Mouse (Mus musculus): ENCODE measurements at regions not wholly inside any gene's neighbourhood (a gene's known extent, or its start where the extent isn't known, plus 50 kb on each side); places are given as distances from the start of the nearest gene placed in this dataset.
"Not testable (repeated sequence)": the region's sequence is repeated elsewhere in the genome, so short reads cannot be mapped to it uniquely, and the experiment has no call there.

- no peak for DNase-seq (ENCODE audit: low spot score)
Observed at GRCm38 (mm10) chr2:129883417-129883816, 83.1 kb downstream of the Stk35 start.

DNA sequence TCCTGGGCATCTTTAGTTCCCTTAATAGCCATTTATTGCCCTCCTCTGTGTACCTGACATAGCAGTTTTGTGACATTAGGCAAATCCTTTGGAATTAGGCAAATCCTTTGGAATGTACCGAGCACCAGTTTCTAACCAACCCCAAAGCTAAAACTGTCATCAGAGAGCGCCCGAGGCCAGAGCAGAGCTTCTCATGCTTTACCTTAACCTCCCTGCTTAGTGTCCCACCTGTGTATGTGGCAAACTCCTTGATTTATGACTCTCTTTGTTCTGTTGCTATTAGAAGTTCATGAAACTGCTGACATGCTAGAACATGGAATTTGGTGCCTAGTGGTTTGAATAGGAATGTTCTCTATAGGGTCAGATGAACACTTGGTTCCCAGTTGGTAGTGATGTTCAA is 84.0 kb downstream of the Stk35 start:
- no peak for DNase-seq (ENCODE audit: low spot score)

DNA sequence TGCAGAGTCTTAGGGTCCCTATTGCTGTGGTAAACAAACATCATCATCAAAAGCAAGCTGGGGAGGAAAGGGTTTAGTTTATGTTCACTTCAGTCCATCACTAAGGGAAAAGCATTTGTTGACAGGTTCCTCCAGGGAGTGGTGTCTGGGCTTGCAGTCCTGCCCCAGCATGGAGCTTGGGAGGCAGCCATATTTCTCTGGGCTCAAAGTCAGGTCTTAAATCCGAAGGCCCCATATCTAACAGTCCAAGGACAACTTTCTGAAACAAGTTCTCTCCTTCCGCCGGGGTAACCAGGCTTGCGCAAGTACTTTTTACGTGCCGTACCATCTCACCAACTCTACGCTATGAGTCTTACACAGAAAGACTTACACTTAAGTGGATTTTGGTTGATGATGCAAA is 85.2 kb downstream of the Stk35 start:
- DNase-seq (ENCODE audit: low spot score) = peak; percentile 71

GRCm38 (mm10) chr2:129893231-129893630 is 92.9 kb downstream of the Stk35 start:
- DNase-seq (ENCODE audit: low spot score) = no peak

GRCm38 (mm10) chr2:129893832-129894231 is 93.5 kb downstream of the Stk35 start:
- DNase-seq (ENCODE audit: low spot score) = no peak

DNA sequence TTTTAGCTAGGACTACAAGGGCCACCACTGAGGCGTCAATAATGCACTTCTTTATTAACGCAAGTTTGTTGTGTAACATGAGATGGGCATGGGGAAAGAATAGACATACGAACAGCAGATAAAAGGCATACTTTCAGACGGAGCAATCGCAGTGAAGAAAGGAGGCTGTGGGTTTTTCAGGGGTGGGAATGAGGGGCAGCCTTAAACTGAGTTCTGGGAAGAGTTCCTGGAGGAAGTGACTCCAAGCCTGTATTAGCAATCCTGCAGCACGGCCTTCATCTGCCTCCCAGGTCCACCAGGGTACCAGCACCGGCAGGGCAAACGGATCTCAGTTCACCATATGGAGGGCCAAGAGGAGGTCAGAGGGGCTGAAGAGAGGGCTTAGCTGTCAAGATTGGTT is 94.6 kb downstream of the Stk35 start:
- no peak for DNase-seq (ENCODE audit: low spot score)

DNA sequence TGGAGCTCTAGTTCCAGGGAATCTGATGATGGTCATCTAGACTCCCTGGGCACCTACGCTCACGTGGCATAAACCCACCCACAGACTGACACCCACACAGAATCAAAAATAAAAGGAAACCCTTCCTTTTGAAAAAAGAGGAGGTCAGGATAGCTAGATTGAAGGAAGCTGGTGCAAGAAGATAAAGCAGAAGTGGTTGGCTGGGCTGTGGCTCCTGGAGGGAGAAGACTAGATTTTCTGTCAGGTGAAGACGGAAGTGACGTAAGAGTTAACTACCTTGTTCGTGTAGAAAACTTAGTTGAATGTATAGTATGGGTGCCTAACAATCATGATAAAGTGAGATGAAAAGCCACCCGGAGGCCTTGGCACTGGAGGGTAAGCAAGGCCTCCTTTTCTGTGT is 95.1 kb downstream of the Stk35 start:
- no peak for DNase-seq (ENCODE audit: low spot score)

DNA sequence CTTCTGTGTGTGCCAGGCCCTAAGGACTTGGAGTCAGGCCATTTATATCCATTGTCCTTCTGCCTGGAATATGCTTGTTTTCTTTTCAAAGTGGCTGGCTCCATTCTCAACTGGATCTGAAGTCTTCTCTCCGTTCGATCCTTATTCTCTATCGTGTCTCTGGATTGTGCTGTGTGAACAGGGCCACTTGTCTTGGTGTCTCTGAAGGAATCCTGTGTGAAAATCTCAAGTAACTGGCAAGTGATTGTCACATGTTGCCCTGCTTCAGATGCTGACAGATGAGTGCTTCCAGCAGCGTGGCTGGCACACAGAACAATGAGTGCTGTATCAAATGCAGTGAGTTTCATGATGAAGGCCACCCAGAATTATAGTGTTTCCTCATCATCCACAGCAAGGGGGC is 96.4 kb downstream of the Stk35 start:
- DNase-seq (ENCODE audit: low spot score) = no peak

DNA sequence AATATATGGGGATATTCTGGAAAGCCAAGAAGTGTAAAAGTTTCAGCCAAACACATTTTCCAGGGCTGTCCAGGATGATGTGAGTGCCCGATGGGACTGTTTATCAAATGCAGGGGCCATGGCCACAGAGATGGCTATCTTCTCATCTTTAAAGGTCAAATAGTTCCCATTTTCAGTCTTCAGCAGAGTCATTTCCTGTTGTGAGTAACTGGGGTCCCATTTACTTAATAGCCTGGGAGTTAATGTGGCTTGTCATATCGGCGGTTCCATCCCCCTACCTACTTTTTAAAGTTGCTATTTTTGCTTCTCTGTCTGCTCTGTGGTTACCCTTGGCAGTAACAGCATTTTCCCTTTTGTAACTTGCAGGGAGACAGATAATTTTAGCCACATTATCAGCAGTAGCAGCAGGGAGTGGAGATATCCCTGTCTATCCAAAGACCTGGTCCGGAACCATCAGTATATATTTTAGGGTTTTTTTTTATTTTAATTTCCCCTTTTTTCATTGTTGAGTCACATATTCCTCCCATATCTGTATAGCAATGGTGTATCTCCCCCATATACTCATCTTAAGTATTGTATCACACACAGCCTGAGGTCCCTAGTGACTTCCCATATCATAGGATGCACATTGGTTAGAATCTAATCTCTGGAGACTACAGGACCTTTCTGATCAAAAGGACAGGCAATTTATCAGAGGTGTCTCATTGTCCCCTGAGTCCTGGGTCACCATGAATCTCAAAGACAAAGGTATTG is 103.2 kb downstream of the Stk35 start:
- no peak for DNase-seq (ENCODE audit: low spot score)

DNA sequence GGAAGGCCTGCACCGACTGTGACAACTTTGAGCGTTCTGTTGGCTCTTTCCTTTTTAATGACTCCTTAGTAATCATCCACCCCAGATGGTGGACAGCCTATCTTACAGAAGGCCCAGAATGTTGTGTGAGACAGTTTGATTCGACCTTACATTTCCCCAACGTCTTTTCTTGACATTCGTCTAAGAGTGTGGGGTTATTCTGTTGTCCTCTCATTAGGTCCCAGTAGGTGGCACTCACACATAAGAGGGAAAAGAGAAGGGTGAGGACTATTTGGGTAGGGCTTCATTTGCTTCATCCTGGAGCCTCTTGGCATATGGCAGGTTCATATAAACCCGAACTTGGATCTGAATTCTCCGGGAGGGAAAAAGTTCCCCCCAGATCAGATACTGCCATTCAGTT is 104.4 kb downstream of the Stk35 start:
- DNase-seq (ENCODE audit: low spot score) = peak; percentile 26

DNA sequence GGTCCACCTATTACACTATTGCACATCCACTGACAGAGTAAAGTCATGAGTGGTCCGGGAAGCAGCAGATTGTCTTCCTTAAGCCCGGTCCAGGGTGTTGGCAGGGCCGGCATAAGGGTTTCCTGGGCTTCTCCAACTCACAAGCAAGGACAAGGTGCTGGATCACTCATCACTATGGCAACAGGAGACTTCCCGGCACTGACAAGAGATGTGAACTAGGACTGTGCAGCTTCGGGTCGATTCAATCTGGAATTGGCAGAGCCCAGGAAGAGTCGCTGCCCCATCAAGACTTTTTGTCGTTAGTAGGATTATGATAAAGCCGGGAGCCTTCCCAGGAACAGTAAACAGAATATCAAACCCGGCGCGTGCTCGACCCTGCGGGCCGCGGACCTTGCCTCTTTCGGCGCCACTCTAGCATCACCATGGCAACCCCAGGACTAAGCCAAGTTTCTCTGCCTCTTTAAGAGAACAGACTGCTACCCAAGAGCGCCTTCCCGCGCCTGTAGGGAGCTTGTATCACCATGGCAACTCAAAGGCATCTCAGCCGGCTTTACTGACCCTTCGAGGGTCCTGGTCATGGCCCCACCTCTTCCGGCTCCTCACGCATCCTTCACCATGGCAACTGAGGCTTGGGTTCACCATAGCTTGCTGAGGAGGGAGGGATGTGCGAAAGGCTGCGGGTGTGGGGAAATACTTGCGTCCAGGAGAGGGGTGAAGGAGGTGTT is 103.3 kb upstream of the Tgm3 start:
- no peak for DNase-seq (ENCODE audit: low spot score)

DNA sequence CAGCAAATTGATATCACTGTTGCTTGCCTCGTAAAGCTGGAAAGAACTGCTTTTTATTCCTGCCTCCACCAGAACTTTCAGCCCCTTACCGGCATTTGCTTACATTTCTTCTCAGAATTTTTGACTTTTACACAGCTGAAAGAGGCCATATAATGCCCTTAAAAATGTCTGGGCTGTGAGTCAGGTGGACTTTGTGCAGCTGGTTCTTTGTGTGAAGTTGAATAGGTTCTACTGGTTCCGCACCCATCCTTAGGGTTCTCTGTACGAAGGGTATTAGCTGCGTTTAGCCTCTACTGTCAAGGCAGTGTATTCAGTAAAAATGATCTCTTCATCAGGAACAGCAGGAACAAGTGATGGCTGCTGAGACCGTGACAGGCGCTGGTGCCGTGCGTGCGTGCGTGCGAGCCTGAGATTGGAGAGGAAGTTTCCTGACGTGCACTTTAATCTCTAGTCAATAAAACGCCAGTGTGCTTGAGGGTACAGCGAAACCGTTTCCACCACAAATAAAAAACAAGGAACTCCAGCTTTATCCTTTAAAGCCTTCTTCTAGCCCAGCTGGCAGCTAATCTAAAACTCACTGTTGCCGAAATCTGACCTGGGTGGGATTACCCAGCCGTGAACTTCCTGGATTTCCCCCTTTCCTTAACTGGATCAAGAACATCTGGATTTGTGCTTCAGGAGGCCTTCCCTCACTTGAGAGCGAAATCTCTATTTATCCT is 100.8 kb upstream of the Tgm3 start:
- no peak for DNase-seq (ENCODE audit: low spot score)

DNA sequence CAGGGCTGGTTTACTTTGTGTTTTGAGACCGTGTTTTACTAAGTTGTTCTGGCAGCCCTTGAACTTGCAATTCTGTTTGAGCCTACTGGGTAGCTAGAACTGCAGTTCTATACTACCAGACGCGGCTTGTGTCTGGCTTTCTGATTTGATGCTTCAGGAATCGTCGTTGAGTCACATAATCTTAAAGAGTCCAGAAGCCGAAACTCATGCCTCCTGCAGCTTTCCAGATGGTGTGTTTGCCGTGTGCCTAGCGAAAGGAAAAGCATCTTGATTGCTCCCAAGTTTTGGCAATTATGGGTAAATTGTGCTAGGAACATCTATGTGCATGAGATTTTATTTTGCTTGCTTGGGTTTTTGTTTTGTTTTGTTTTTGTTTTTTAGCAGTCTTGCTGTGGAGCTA is 99.6 kb upstream of the Tgm3 start:
- no peak for DNase-seq (ENCODE audit: low spot score)

- DNase-seq (ENCODE audit: low spot score) = no peak
Observed at GRCm38 (mm10) chr2:129914261-129914660, 97.9 kb upstream of the Tgm3 start.

GRCm38 (mm10) chr2:129916411-129916810 is 95.7 kb upstream of the Tgm3 start:
- DNase-seq (ENCODE audit: low spot score) = no peak

GRCm38 (mm10) chr2:129918141-129918790 is 93.9 kb upstream of the Tgm3 start:
- DNase-seq (ENCODE audit: low spot score) = no peak

GRCm38 (mm10) chr2:129919551-129919950 is 92.6 kb upstream of the Tgm3 start:
- no peak for DNase-seq (ENCODE audit: low spot score)

DNA sequence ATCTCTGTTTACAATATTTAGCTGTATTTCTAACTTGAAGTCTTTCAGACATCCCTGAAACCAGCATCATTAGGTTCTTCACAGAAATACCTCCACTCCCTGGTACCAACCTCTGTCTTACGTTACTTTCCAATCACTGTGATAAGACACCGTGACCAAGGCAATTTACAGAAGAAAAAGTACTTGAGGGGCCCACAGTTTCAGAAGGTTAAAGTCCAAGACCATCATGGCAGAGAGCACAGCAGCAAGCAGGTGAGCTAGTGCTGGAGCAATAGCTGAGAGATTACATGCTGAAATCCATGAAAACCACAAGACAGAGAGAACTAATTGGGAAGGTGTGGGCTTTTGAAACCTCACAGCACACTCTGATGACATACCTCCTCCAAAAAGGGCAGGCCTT is 84.9 kb upstream of the Tgm3 start:
- DNase-seq (ENCODE audit: low spot score) = no peak

DNA sequence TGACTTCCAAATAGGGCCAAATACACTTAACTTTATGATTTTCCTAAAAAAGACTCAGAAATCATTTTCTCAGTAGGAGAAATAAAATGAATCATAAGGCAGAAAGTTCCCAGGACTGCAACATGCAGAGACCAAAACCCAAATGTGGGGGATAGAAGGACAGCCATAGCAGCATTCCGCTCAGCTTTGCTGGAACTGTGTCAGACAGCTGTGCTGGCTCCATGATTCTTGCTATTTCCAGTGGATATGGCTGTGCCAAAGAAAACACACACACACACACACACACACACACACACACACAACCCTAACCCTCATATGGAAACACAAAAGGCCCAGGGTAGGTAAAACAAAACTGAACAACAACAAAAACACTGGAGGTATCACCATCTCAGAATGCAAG is 78.6 kb upstream of the Tgm3 start:
- no peak for DNase-seq (ENCODE audit: low spot score)

- no peak for DNase-seq (ENCODE audit: low spot score)
Observed at GRCm38 (mm10) chr2:129942824-129943223, 69.3 kb upstream of the Tgm3 start.

GRCm38 (mm10) chr2:129947847-129948553 is 64.1 kb upstream of the Tgm3 start:
- DNase-seq (ENCODE audit: low spot score) = no peak

- not testable (repeated sequence) for DNase-seq (ENCODE audit: low spot score)
Observed at GRCm38 (mm10) chr2:129949786-129950185, 62.4 kb upstream of the Tgm3 start.

Measured in urinary bladder, postnatal 14 days (tissue).